Mouse (Mus musculus) ES-CJ7 (cell line): ENCODE results near the gene Lamtor2.

ENCODE experiments used
- DNase-seq: peaks from one replicate; pipeline ENCODE4 v3.0.0; 2011; ENCODE audit warnings: low read depth, low spot score

Gene Lamtor2

GRCm38 (mm10) chr3:88503881-88504746 lies 48.8 kb downstream of the Lamtor2 start:
- DNase-seq, result no peak

GRCm38 (mm10) chr3:88503505-88503863 lies 49.4 kb downstream of the Lamtor2 start:
- no peak for DNase-seq

GRCm38 (mm10) chr3:88502641-88503504 lies 50.0 kb downstream of the Lamtor2 start:
- DNase-seq, result peak; percentile 80

GRCm38 (mm10) chr3:88502031-88502571 lies 50.8 kb downstream of the Lamtor2 start:
- DNase-seq, result no peak

DNA sequence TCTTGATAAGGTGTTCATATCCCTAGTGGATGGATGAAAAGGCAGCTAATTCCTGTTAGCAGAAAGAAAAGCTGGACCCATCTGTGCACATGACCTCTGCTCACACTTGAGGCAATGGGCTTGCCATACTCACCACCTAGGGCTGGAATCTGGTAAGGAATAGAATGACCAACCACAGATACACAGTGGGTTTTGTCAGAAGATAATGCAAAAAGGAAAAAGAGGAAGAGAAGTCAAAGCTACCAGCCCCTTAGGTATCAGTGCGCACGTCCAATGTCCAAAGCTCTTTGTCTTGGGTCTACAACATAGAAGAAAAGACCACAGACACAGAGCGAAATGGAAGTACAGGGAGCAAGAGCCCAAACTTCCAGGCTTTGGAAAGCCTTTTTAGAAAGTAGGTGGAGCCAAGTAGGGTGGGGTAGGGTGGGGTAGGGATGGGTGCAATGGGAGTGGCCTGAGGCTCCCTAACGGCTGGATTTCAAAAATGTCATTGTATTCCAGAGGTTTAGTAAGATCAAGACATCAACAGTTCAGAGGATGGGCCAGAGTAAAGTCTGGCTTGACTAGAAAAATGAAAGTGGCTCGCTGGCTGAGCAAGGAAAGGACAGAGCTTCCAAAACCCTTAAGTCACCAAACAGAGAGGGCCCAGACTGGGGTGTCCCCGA lies 51.4 kb downstream of the Lamtor2 start:
- no peak for DNase-seq

GRCm38 (mm10) chr3:88500655-88501365 lies 52.1 kb downstream of the Lamtor2 start:
- DNase-seq, result no peak

DNA sequence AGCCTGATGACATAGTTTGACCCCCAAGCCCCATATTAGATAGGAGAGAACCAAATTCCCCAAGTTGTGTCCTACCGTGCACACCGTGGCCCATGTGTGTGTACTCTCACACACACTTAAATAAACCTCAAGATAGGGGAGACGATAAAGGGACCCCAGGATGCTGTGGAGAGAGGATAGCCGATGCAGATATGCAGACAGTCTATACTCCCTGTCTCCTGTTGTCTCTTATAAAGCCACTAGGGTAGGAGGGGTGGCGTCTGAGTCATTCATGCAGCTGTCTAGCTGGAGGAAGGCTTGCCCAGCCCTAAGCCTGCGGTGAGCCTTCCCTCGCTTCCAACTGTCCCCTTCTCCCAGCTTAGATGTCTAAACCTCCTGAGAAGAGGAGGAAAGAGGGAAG lies 52.8 kb downstream of the Lamtor2 start:
- DNase-seq, result no peak
